Mouse (Mus musculus) splenic B cell, adult 2 months (primary cell): ENCODE results near the gene Frem2.
A peak's percentile ranks its signal among the peaks of the same experiment; 100 is the strongest.

Experiments
- DNase-seq: peaks from one replicate; pipeline ENCODE4 v3.0.0-alpha.2; 2011; ENCODE audit warnings: low read depth, low spot score
- H3K27me3 ChIP-seq: 2 replicates; pipeline ENCODE4 v1.6.1; 2012; ENCODE audit warnings: mild to moderate bottlenecking, low read length, moderate library complexity, mixed read lengths; ENCODE audit not compliant: control insufficient read depth, poor library complexity, insufficient read depth, severe bottlenecking
- H3K36me3 ChIP-seq: 2 replicates; pipeline ENCODE4 v1.6.1; 2012; ENCODE audit warnings: mild to moderate bottlenecking, low read length, moderate library complexity, mixed read lengths; ENCODE audit not compliant: control insufficient read depth, poor library complexity, insufficient read depth, severe bottlenecking

Frem2 gene

GRCm38 (mm10) chr3:53555031-53555952 is 101.9 kb downstream of the Frem2 start:
- no peak for DNase-seq
- Histone ChIP-seq H3K36me3 (no peaks in the 10 kb centered on the region), H3K27me3 (no peaks in the 10 kb centered on the region; the same call in 1 of the 2 replicates)

GRCm38 (mm10) chr3:53552691-53553090 is 104.5 kb downstream of the Frem2 start:
- Histone ChIP-seq H3K27me3 (no peaks in the 10 kb centered on the region), H3K36me3 (no peaks in the 10 kb centered on the region)
- DNase-seq: no peak

- no peak for DNase-seq
- no peaks in the 10 kb centered on the region for H3K27me3 ChIP-seq
These were observed 125.1 kb downstream of the Frem2 start for GRCm38 (mm10) chr3:53532091-53532490.

GRCm38 (mm10) chr3:53530305-53530704 is 126.8 kb downstream of the Frem2 start:
- Histone ChIP-seq H3K27me3 (no peaks in the 10 kb centered on the region), H3K36me3 (no peaks in the 10 kb centered on the region)
- DNase-seq: no peak

More at GRCm38 (mm10) chr3:53532091-53532490, 125.1 kb downstream of the Frem2 start:
- H3K36me3 ChIP-seq: no peaks in the 10 kb centered on the region

- peak; percentile 67 for DNase-seq
- Histone ChIP-seq H3K27me3 (no peaks in the 10 kb centered on the region), H3K36me3 (no peaks in the 10 kb centered on the region)
These were observed 131.4 kb downstream of the Frem2 start for GRCm38 (mm10) chr3:53525737-53526136.

- DNase-seq: no peak
- H3K36me3 ChIP-seq: no peaks in the 10 kb centered on the region
- H3K27me3 ChIP-seq: no peaks in the 10 kb centered on the region
These were observed 134.4 kb downstream of the Frem2 start for GRCm38 (mm10) chr3:53522794-53523193.

- no peaks in the 10 kb centered on the region for H3K27me3 ChIP-seq
- H3K36me3 ChIP-seq: no peaks in the 10 kb centered on the region
- peak; percentile 5 for DNase-seq
These were observed 142.7 kb downstream of the Frem2 start for GRCm38 (mm10) chr3:53514221-53515065.

GRCm38 (mm10) chr3:53513096-53513495 is 144.1 kb downstream of the Frem2 start:
- DNase-seq: no peak
- H3K36me3 ChIP-seq: no peaks in the 10 kb centered on the region
- no peaks in the 10 kb centered on the region for H3K27me3 ChIP-seq

- Histone ChIP-seq H3K36me3 (no peaks in the 10 kb centered on the region), H3K27me3 (no peaks in the 10 kb centered on the region)
- DNase-seq: peak; percentile 55
These were observed 154.7 kb downstream of the Frem2 start for GRCm38 (mm10) chr3:53502428-53502827.

GRCm38 (mm10) chr3:53498351-53498905 is 158.7 kb downstream of the Frem2 start:
- Histone ChIP-seq H3K27me3 (no peaks in the 10 kb centered on the region), H3K36me3 (no peaks in the 10 kb centered on the region)
- DNase-seq: no peak

GRCm38 (mm10) chr3:53488353-53488752 is 168.8 kb downstream of the Frem2 start, which contains the start of gene Stoml3:
TSS of gene Stoml3 (plus strand) at chr3:53488653.
- DNase-seq: no peak
- Histone ChIP-seq H3K36me3 (no peaks in the 10 kb centered on the region), H3K27me3 (no peaks in the 10 kb centered on the region)

GRCm38 (mm10) chr3:53486996-53487576 is 170.1 kb downstream of the Frem2 start:
- no peaks in the 10 kb centered on the region for H3K36me3 ChIP-seq
- no peaks in the 10 kb centered on the region for H3K27me3 ChIP-seq
- DNase-seq: no peak

- Histone ChIP-seq H3K27me3 (no peaks in the 10 kb centered on the region), H3K36me3 (no peaks in the 10 kb centered on the region)
- DNase-seq: no peak
These were observed 170.6 kb downstream of the Frem2 start for GRCm38 (mm10) chr3:53486561-53486960.

GRCm38 (mm10) chr3:53483414-53484059 is 173.6 kb downstream of the Frem2 start:
- DNase-seq: peak; percentile 49
- H3K36me3 ChIP-seq: peaks cover 2% of the 10 kb centered on the region
- H3K27me3 ChIP-seq: no peaks in the 10 kb centered on the region
